Mouse (Mus musculus) Patski (cell line): ENCODE measurements around the gene Sbk1. TPM values are rescaled to one million over a fixed set of nuclear protein-coding genes. Genes with fewer than 3 reads are reported as not detected.
A peak's percentile ranks its signal among the peaks of the same experiment; 100 is the strongest.

Experiments
- ATAC-seq: fragments of 100-300 bp; one replicate; pipeline ENCODE4 v1.8.0; 2021
- CTCF ChIA-PET: fragments of 350-600 bp; sonication (Branson Sonifier 250); formaldehyde crosslinking; loops from one replicate; lab custom pipeline; 2022; ENCODE audit warnings: inconsistent platforms; lab: Charles Lee
- POLR2A ChIA-PET: fragments of 350-600 bp; sonication (Branson Sonifier 250); formaldehyde crosslinking; loops from one replicate; lab custom pipeline; 2022; ENCODE audit warnings: antibody characterized with exemption, inconsistent platforms; lab: Charles Lee
- DNase-seq: peaks from one replicate; pipeline ENCODE4 v3.0.0-alpha.2; 2011; ENCODE audit warnings: low read depth, low spot score
- H3K27me3 ChIP-seq: fragments of 371-371 bp; one replicate; pipeline ENCODE4 v1.5.1; 2021
- CTCF ChIP-seq: fragments of 100-300 bp; IDR thresholded peaks from one replicate; pipeline ENCODE4 v1.5.1; 2021
- in situ Hi-C: fragments of 300-500 bp; cut with MboI; formaldehyde crosslinking; loops from 3 replicates; pipeline ENCODE4 v1.11.1; 2018; ENCODE audit warnings: low pct_unique_long_range_greater_than_20kb, mixed read lengths
- polyA plus RNA-seq: library from polyadenylated mRNA; unstranded; gene quantifications from one replicate; pipeline ENCODE4 v1.2.3, GENCODE M21; 2021

The Sbk1 gene
- polyA plus RNA-seq = 19.4 TPM

GRCm38 (mm10) chr7:126271712-126272683 is at the start of gene Sbk1:
Gene Sbk1 (plus strand): TSS chr7:126272619.
- no peak for DNase-seq
- POLR2A ChIA-PET = no interaction called here
- no peaks in the 10 kb centered on the region for H3K27me3 ChIP-seq
- ATAC-seq = peak; percentile 81
- in situ Hi-C loops = no loop called here
- CTCF ChIA-PET = interaction anchor here (0.8 to 1.2 kb wide), 3 partner anchors 24 to 35 kb away, joined by 3 read pairs; no protein-coding TSS in a partner anchor
- TF ChIP-seq CTCF = no peak

- no peak for DNase-seq
- no peak for TF ChIP-seq CTCF
- ChIA-PET POLR2A (no interaction called here), CTCF (no interaction called here)
- in situ Hi-C loops = no loop called here
- no peaks in the 10 kb centered on the region for H3K27me3 ChIP-seq
- peak; percentile 21 for ATAC-seq
These were observed 49.7 kb upstream of the Sbk1 start for GRCm38 (mm10) chr7:126222753-126223152.

GRCm38 (mm10) chr7:126226136-126226535 is 46.3 kb upstream of the Sbk1 start:
- DNase-seq (no peak), ATAC-seq (no peak)
- ChIA-PET CTCF (no interaction called here), POLR2A (no interaction called here)
- no peak for TF ChIP-seq CTCF
- H3K27me3 ChIP-seq = peaks cover 5% of the 10 kb centered on the region
- in situ Hi-C loops = no loop called here

- in situ Hi-C loops = no loop called here
- ATAC-seq (no peak), DNase-seq (no peak)
- peaks cover 12% of the 10 kb centered on the region for H3K27me3 ChIP-seq
- no peak for TF ChIP-seq CTCF
- ChIA-PET CTCF (interaction anchor here (0.6 to 1.6 kb wide), 3 partner anchors 22 to 322 kb away, joined by 3 to 7 read pairs (median 3); no protein-coding TSS in a partner anchor), POLR2A (interaction anchor here (0.7 kb wide), 1 partner anchor 371 kb away, joined by 3 read pairs; no protein-coding TSS in a partner anchor)
These were observed 41.9 kb upstream of the Sbk1 start for GRCm38 (mm10) chr7:126230357-126231148.

DNA sequence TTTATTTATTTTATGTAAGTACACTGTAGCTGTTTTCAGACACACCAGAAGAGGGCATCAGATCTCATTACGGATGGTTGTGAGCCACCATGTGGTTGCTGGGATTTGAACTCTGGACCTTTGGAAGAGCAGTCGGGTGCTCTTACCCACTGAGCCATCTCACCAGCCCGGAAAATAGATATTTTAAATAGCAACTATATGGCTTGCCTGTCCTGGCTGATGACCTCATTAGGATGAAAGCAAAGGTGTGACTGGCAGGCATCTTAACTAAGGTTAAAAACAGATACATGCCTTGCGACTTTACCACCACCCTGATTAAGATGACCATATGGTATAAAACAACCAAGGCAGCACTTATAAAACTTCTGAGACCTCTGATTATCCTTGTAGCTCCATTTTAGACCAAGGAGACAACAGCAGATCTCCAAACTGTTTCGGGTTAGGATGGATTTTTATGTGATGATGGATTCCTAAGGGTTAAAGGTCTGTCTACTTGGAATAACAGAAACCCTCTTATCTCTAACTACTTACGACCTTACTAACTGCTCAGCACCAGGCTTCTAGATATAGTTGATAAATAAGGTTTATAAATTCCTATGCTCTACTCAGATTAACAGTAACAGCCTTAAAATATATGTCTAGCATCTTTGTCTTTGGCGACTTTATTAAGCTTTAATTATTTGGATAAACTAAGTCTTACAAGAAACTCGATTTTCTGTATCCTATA is 39.9 kb upstream of the Sbk1 start:
- in situ Hi-C loops = no loop called here

DNA sequence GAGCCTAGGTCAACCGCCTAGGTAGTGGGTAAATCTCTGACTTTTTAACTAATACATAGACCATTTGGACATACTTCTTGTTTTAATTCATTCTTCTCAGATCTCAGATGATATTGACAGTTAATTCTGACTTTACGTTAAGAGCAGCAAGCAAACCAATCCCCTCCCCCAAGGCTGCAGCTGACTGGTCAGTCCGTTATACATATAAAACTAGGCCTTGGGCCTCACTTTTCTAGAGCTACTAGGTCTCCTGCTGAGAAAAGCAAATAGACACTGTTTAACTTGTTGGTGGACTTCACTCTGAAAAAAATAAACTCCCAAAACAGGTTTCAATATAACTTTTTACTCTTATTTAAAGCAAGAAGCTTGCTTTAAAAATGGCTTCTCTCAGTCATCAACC is 37.8 kb upstream of the Sbk1 start:
- ChIA-PET POLR2A (no interaction called here), CTCF (interaction anchor here (1.3 kb wide), 1 partner anchor 11 kb away, joined by 3 read pairs; no protein-coding TSS in a partner anchor)
- in situ Hi-C loops = no loop called here
- no peak for ATAC-seq
- TF ChIP-seq CTCF = no peak
- no peak for DNase-seq
- H3K27me3 ChIP-seq = peaks cover 7% of the 10 kb centered on the region

More for the DNA sequence above, 39.9 kb upstream of the Sbk1 start:
- POLR2A ChIA-PET = no interaction called here
- ATAC-seq (no peak), DNase-seq (no peak)
- CTCF ChIA-PET = interaction anchor here (1.2 kb wide), 1 partner anchor 92 kb away, joined by 3 read pairs; no protein-coding TSS in a partner anchor
- H3K27me3 ChIP-seq = peaks cover 12% of the 10 kb centered on the region
- no peak for TF ChIP-seq CTCF

DNA sequence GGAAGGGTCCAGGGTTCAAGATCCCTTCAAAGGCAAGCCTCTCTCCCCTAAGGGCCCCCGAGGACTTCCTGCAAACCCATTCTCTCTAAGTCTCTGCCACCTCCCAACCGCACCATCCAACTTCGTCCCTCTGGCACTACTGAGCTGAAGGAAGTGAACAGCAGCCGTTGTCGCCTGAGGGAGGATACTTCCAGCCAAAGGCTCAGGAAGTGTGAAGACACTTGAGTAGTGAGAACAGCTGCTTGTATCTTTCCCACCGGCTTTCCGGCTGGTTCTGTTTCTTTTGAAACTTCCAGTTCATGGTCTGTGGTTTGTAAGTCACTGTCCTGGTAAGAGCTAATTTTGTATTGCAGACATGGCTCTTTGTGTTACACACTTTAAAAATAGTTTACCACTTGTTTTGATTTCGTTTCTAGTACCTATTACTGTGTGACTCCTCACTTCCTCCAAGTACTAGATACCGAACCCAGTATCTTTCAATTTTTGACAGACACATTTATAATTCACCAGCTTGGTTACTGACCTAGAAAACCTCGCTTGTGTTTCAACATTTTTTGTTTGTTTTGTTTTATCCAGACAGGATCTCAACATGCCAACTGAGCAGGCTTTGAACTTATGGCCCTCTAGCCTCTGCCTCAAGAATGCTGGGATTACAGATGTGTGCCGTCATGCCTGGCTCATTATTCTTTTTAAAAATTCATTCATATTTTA is 36.2 kb upstream of the Sbk1 start:
- TF ChIP-seq CTCF = no peak
- POLR2A ChIA-PET = interaction anchor here (0.6 kb wide), 1 partner anchor 21 kb away, joined by 3 read pairs; no protein-coding TSS in a partner anchor

GRCm38 (mm10) chr7:126236794-126237192 is 35.6 kb upstream of the Sbk1 start:
- TF ChIP-seq CTCF = no peak
- ChIA-PET CTCF (no interaction called here), POLR2A (no interaction called here)
- DNase-seq (no peak), ATAC-seq (no peak)
- H3K27me3 ChIP-seq = peaks cover 7% of the 10 kb centered on the region
- in situ Hi-C loops = no loop called here

More for the DNA sequence above, 36.2 kb upstream of the Sbk1 start:
- ATAC-seq (no peak), DNase-seq (no peak)
- CTCF ChIA-PET = interaction anchor here (1.3 kb wide), 1 partner anchor 9 kb away, joined by 3 read pairs; no protein-coding TSS in a partner anchor
- peaks cover 7% of the 10 kb centered on the region for H3K27me3 ChIP-seq
- in situ Hi-C loops = no loop called here

- ChIA-PET CTCF (interaction anchor here (1.0 kb wide), 1 partner anchor 135 kb away, joined by 3 read pairs; no protein-coding TSS in a partner anchor), POLR2A (no interaction called here)
- TF ChIP-seq CTCF = no peak
- DNase-seq (no peak), ATAC-seq (no peak)
- in situ Hi-C loops = no loop called here
- H3K27me3 ChIP-seq = no peaks in the 10 kb centered on the region
These were observed 31.5 kb upstream of the Sbk1 start for GRCm38 (mm10) chr7:126240814-126241360.
